Mouse (Mus musculus): ENCODE results near the gene Lgmn.

The Lgmn gene

GRCm38 (mm10) chr12:102390042-102390441, 49.6 kb downstream of the Lgmn start:
- peak in 1 of 2 experiments; percentile 25 for DNase-seq

- peak; percentile 91 to 93 for DNase-seq
These were observed 52.2 kb downstream of the Lgmn start for GRCm38 (mm10) chr12:102387219-102387917.

GRCm38 (mm10) chr12:102384819-102385218, 54.8 kb downstream of the Lgmn start:
- peak; percentile 54 to 75 for DNase-seq

GRCm38 (mm10) chr12:102383288-102383687, 56.3 kb downstream of the Lgmn start:
- no peak for DNase-seq

GRCm38 (mm10) chr12:102382180-102382579, 57.4 kb downstream of the Lgmn start:
- DNase-seq, result no peak

- DNase-seq, result no peak
These were observed 67.3 kb downstream of the Lgmn start for GRCm38 (mm10) chr12:102372322-102372721.

GRCm38 (mm10) chr12:102370931-102371500, 68.6 kb downstream of the Lgmn start:
- DNase-seq, result no peak

- no peak for DNase-seq
These were observed 70.0 kb downstream of the Lgmn start for GRCm38 (mm10) chr12:102369488-102370235.

GRCm38 (mm10) chr12:102368556-102368955, 71.1 kb downstream of the Lgmn start:
- DNase-seq, result no peak

- no peak for DNase-seq
These were observed 71.5 kb downstream of the Lgmn start for GRCm38 (mm10) chr12:102368066-102368465.

- no peak for DNase-seq
These were observed 72.5 kb downstream of the Lgmn start for GRCm38 (mm10) chr12:102367075-102367474.

GRCm38 (mm10) chr12:102366126-102366816, 73.3 kb downstream of the Lgmn start:
- no peak for DNase-seq

- DNase-seq, result no peak
These were observed 74.6 kb downstream of the Lgmn start for GRCm38 (mm10) chr12:102365016-102365415.

GRCm38 (mm10) chr12:102361189-102362161, 78.1 kb downstream of the Lgmn start:
- DNase-seq, result peak; percentile 59 to 77

- DNase-seq, result no peak
These were observed 80.2 kb downstream of the Lgmn start for GRCm38 (mm10) chr12:102359390-102359789.

GRCm38 (mm10) chr12:102356781-102357180, 82.8 kb downstream of the Lgmn start:
- DNase-seq, result no peak

GRCm38 (mm10) chr12:102355784-102356183, 83.8 kb downstream of the Lgmn start:
- no peak for DNase-seq

- DNase-seq, result no peak
These were observed 85.3 kb downstream of the Lgmn start for GRCm38 (mm10) chr12:102354126-102354984.

GRCm38 (mm10) chr12:102350997-102351396, 88.6 kb downstream of the Lgmn start:
- DNase-seq, result no peak

- DNase-seq, result no peak
These were observed 91.2 kb downstream of the Lgmn start for GRCm38 (mm10) chr12:102348447-102348846.

GRCm38 (mm10) chr12:102346507-102346906, 93.1 kb downstream of the Lgmn start:
- DNase-seq, result peak in 1 of 2 experiments; percentile 61

All from cerebellum, postnatal 25 days (tissue).